Mouse (Mus musculus): ENCODE results near the gene Lzts2.
A peak's percentile ranks its signal among the peaks of the same experiment; 100 is the strongest.

The Lzts2 gene

GRCm38 (mm10) chr19:45049523-45049922 is 35.3 kb downstream of the Lzts2 start:
- DNase-seq (ENCODE audit: low spot score in 2 of 2): no peak

- DNase-seq (ENCODE audit: low spot score in 2 of 2): no peak
Observed at GRCm38 (mm10) chr19:45053451-45053850, 39.2 kb downstream of the Lzts2 start.

- no peak for DNase-seq (ENCODE audit: low spot score in 2 of 2)
Observed at GRCm38 (mm10) chr19:45054892-45055690, 40.9 kb downstream of the Lzts2 start.

GRCm38 (mm10) chr19:45056364-45056763 is 42.1 kb downstream of the Lzts2 start:
- DNase-seq (ENCODE audit: low spot score in 2 of 2): no peak

- DNase-seq (ENCODE audit: low spot score in 2 of 2): no peak
Observed at GRCm38 (mm10) chr19:45056908-45057698, 42.9 kb downstream of the Lzts2 start.

GRCm38 (mm10) chr19:45057724-45058112 is 43.5 kb downstream of the Lzts2 start:
- DNase-seq (ENCODE audit: low spot score in 2 of 2): no peak

- DNase-seq (ENCODE audit: low spot score in 2 of 2): peak; percentile 86 to 91
Observed at GRCm38 (mm10) chr19:45058113-45058839, 44.1 kb downstream of the Lzts2 start.

- no peak for DNase-seq (ENCODE audit: low spot score in 2 of 2)
Observed at GRCm38 (mm10) chr19:45058841-45059240, 44.6 kb downstream of the Lzts2 start.

- DNase-seq (ENCODE audit: low spot score in 2 of 2): no peak
Observed at GRCm38 (mm10) chr19:45063565-45064292, 49.5 kb downstream of the Lzts2 start.

- no peak for DNase-seq (ENCODE audit: low spot score in 2 of 2)
Observed at GRCm38 (mm10) chr19:45065226-45065625, 51.0 kb downstream of the Lzts2 start.

- no peak for DNase-seq (ENCODE audit: low spot score in 2 of 2)
Observed at GRCm38 (mm10) chr19:45067170-45067569, 53.0 kb downstream of the Lzts2 start.

GRCm38 (mm10) chr19:45067758-45068510 is 53.7 kb downstream of the Lzts2 start:
- DNase-seq (ENCODE audit: low spot score in 2 of 2): no peak

GRCm38 (mm10) chr19:45073871-45074542 is 59.8 kb downstream of the Lzts2 start:
- DNase-seq (ENCODE audit: low spot score in 2 of 2): peak in 1 of 2 experiments; percentile 69

GRCm38 (mm10) chr19:45074580-45075322 is 60.5 kb downstream of the Lzts2 start, which contains the start of gene Kazald1:
Kazald1 (plus strand) TSS chr19:45075241.
- DNase-seq (ENCODE audit: low spot score in 2 of 2): peak; percentile 83 to 94

- DNase-seq (ENCODE audit: low spot score in 2 of 2): no peak
Observed at GRCm38 (mm10) chr19:45075323-45076035, 61.3 kb downstream of the Lzts2 start.

GRCm38 (mm10) chr19:45076036-45076575 is 61.9 kb downstream of the Lzts2 start:
- DNase-seq (ENCODE audit: low spot score in 2 of 2): no peak

All from frontal cortex, postnatal 10 days (tissue).